Mouse (Mus musculus): Measurements from ENCODE around the gene Fam163a.

GRCm38 (mm10) chr1:156076474-156076873 lies 128.4 kb downstream of the Fam163a start:
- TF ChIP-seq GATA1 (IDR thresholded peaks at IDR 0.05; ENCODE audit: low read length) (no peak), TAL1 (IDR thresholded peaks at IDR 0.05; ENCODE audit: low read length) (no peak)

Measured in erythroblast, embryonic 14.5 days (primary cell).